Mouse (Mus musculus) lung, postnatal 0 days (tissue): ENCODE measurements at regions not wholly inside any gene's neighbourhood (a gene's known extent, or its start where the extent isn't known, plus 50 kb on each side); places are given as distances from the start of the nearest gene placed in this dataset.

Experiments
- CTCF ChIP-seq: IDR thresholded peaks from 2 replicates; pipeline ENCODE4 v1.5.1; 2016; ENCODE audit warnings: antibody characterized with exemption, mild to moderate bottlenecking
- EP300 ChIP-seq: IDR thresholded peaks from 2 replicates; pipeline ENCODE4 v1.6.1; 2016; ENCODE audit warnings: antibody characterized with exemption, mild to moderate bottlenecking, control low read depth

DNA sequence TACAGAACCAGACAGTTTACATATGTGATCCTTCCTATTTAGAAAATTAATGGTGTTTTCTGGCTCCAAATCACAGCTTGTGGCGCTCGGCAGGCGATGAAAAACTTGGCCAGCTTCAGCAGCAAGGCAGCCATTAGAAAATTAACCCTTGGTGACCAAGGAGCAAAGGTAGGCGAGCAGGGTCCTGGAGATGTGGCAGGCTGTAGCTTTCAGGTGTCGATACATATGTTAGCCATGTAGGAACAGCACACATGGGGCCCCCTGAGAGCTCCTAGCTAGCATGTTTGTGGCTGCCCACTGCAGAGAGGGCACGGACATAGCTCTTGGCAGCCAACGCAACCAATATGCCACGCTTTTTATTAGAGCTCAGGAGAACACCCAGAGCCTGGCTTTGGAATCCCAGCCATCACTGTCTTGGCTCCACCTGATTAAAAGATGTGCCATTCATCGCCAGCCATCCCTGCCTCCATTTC lies 902.4 kb downstream of the Bcl11a start:
- TF ChIP-seq CTCF (no peak), EP300 (no peak)
